Mouse (Mus musculus) C2C12 (cell line): ENCODE measurements at regions not wholly inside any gene's neighbourhood (a gene's known extent, or its start where the extent isn't known, plus 50 kb on each side); places are given as distances from the start of the nearest gene placed in this dataset.

Source experiments
- CEBPB ChIP-seq: IDR thresholded peaks from one replicate; pipeline ENCODE4 v1.6.1; 2011; ENCODE audit warnings: low read depth, mild to moderate bottlenecking, control low read depth, moderate library complexity
- CTCF ChIP-seq: IDR thresholded peaks from one replicate; pipeline ENCODE4 v1.5.1; 2011; ENCODE audit not compliant: control insufficient read depth, insufficient read depth, insufficient read length
- MYOD1 ChIP-seq: IDR thresholded peaks from one replicate; pipeline ENCODE4 v1.6.1; 2011; ENCODE audit warnings: low read depth; ENCODE audit not compliant: control insufficient read depth, insufficient read length
- USF1 ChIP-seq: IDR thresholded peaks from one replicate; pipeline ENCODE4 v1.6.1; 2011; ENCODE audit warnings: low read depth, mild to moderate bottlenecking, control low read depth, moderate library complexity

GRCm38 (mm10) chr10:96519411-96519810 lies 97.4 kb upstream of the Btg1 start:
- TF ChIP-seq CTCF (no peak), USF1 (no peak), MYOD1 (no peak), CEBPB (no peak)
